Mouse (Mus musculus) forebrain, embryonic 16.5 days (tissue): ENCODE data around the gene Abhd14b. TPM values are rescaled to one million over a fixed set of nuclear protein-coding genes. Genes with fewer than 3 reads are reported as not detected.

Experiments
- ATAC-seq: fragments of 200-750 bp; cut with Nextera tagmentation; 2 replicates; pipeline ENCODE4 v1.8.0; 2017; ENCODE audit warnings: mild to moderate bottlenecking, moderate library complexity
- H3K27ac ChIP-seq: fragments of 300-500 bp; sonication (generic); 2 replicates; pipeline ENCODE4 v1.5.1; 2014; ENCODE audit warnings: low read length, control low read depth
- H3K27me3 ChIP-seq: fragments of 300-500 bp; sonication (generic); replicated peaks from 2 replicates; pipeline ENCODE4 v1.6.1; 2014; ENCODE audit warnings: low read length; ENCODE audit not compliant: control insufficient read depth, insufficient read depth
- H3K36me3 ChIP-seq: fragments of 300-500 bp; sonication (generic); 2 replicates; pipeline ENCODE4 v1.6.1; 2014; ENCODE audit not compliant: control insufficient read depth, insufficient read depth
- H3K4me1 ChIP-seq: fragments of 300-500 bp; sonication (generic); replicated peaks from 2 replicates; pipeline ENCODE4 v1.6.1; 2014; ENCODE audit warnings: low read length; ENCODE audit not compliant: control insufficient read depth, insufficient read depth
- H3K4me2 ChIP-seq: fragments of 300-500 bp; sonication (generic); 2 replicates; pipeline ENCODE4 v1.6.1; 2014; ENCODE audit warnings: mild to moderate bottlenecking, low read length, control low read depth
- H3K4me3 ChIP-seq: fragments of 300-500 bp; sonication (generic); replicated peaks from 2 replicates; pipeline ENCODE4 v1.5.1; 2014; ENCODE audit warnings: mild to moderate bottlenecking, low read length, control low read depth
- H3K9ac ChIP-seq: fragments of 300-500 bp; sonication (generic); replicated peaks from 2 replicates; pipeline ENCODE4 v1.6.1; 2014; ENCODE audit warnings: low read depth, low read length, control low read depth
- H3K9me3 ChIP-seq: fragments of 300-500 bp; sonication (generic); 2 replicates; pipeline ENCODE4 v1.6.1; 2016; ENCODE audit warnings: low read length; ENCODE audit not compliant: control insufficient read depth
- WGBS: fragments of 180-500 bp; shearing (Covaris S2); extraction: QIAGEN DNeasy Blood & Tissue Kit; methylation state at CpG from one replicate; pipeline ENCODE4 v1.1.7; 2014; 5-methylcytosine and 5-hydroxymethylcytosine counted together
- polyA plus RNA-seq: library from polyadenylated mRNA; unstranded; fragments of >200 nt; fragmentation: Nextera tagmentation; extraction: Ambion mirVana; gene quantifications from 2 replicates; pipeline ENCODE4 v1.2.1, GENCODE M21; 2015

Abhd14b gene
- polyA plus RNA-seq: 6.2 and 7.7 TPM in 2 replicates

DNA sequence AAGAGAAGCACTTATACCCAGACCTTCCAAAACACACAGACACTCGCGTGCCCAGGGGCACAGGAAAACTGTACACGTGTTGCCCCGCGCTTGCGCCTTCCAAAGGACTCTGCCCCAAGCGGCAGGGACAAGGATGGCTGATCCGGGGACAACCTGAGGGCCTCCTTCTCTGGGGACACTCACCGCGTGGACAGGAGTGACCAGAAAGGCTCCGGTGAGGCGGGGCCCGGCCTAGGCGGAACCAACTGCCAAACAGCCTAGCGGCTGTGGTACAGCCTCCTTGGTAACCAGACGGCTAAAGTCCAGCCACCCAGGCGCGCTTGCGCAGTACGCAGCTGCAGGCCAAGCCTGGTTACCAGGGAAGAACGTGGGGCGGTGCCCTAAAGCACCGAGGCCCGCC is at the start of gene Abhd14b, which contains the start of gene Abhd14a:
Abhd14b (plus strand) TSS at position 112 of the 400 bp plus-strand sequence.
Abhd14a (minus strand) TSS at position 331 of the 400 bp plus-strand sequence.
- peaks cover 29% of the 10 kb centered on the region for H3K4me1 ChIP-seq
- no peaks in the 10 kb centered on the region for H3K36me3 ChIP-seq
- H3K9ac ChIP-seq: peak within 1 kb of the TSS; percentile 76
- peak within 1 kb of the TSS; percentile 58 for H3K27ac ChIP-seq
- no peaks in the 10 kb centered on the region for H3K9me3 ChIP-seq
- under 1% methylated on average over 24 of the region's 24 CpGs for WGBS
- no peaks in the 10 kb centered on the region for H3K27me3 ChIP-seq
- ATAC-seq: peak; percentile 82
- H3K4me2 ChIP-seq: peak within 1 kb of the TSS; percentile 78
- H3K4me3 ChIP-seq: peak within 1 kb of the TSS; percentile 61

DNA sequence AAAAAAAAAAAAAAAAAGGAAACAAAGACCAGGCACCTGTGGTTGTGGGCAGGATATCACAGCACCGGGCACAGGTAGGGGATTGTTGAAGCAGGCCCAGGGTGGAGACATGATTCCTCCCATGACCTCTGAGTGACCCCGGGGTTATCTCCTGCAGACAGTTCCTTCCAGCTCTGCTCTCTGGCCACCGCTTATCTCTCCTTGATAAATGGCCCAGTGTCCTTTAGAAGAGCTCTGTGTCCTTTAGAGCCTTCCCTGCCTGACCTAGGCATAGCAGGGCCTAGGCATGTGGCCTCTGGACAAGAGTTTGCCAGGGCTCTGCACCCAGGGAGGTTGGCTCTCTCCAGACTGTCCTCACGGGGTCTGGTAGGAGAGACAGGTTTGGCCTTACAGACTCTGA is 49.5 kb upstream of the Abhd14b start:
- WGBS: 88% methylated on average over 4 of the region's 4 CpGs
- Histone ChIP-seq H3K4me1 (peaks cover 16% of the 10 kb centered on the region), H3K27me3 (no peaks in the 10 kb centered on the region), H3K9me3 (no peaks in the 10 kb centered on the region), H3K9ac (no peak overlapping the region), H3K36me3 (no peaks in the 10 kb centered on the region), H3K4me3 (no peak overlapping the region), H3K27ac (no peak overlapping the region), H3K4me2 (no peak overlapping the region)
- no peak for ATAC-seq

- Histone ChIP-seq H3K4me2 (no peak overlapping the region), H3K27ac (no peak overlapping the region), H3K4me3 (no peak overlapping the region), H3K27me3 (no peaks in the 10 kb centered on the region), H3K4me1 (peaks cover 10% of the 10 kb centered on the region; the same call in 1 of the 2 replicates), H3K9ac (no peak overlapping the region), H3K36me3 (no peaks in the 10 kb centered on the region), H3K9me3 (no peaks in the 10 kb centered on the region)
- no peak for ATAC-seq
- WGBS: 82% methylated on average over 9 of the region's 9 CpGs
Observed at GRCm38 (mm10) chr9:106398667-106399311, 48.5 kb upstream of the Abhd14b start.

DNA sequence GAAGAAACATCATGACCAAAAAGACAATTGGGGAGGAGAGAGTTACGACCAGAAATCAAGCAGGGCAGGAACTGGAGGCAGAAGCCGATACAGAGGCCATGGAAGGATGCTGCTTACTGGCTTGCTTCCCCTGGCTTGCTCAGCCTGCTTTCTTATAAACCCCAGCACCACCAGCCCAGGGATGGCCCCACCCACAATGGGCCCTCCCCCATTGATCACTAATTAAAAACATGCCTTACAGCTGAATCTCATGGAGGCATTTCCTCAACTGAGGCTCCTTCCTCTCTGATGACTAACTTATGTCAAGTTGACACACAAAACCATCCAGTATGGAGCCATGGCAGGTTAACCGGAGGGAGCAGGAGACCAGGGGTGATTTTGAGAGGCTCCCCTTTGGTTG is 47.5 kb upstream of the Abhd14b start:
- Histone ChIP-seq H3K36me3 (no peaks in the 10 kb centered on the region), H3K27me3 (no peaks in the 10 kb centered on the region), H3K4me1 (peaks cover 7% of the 10 kb centered on the region; the same call in 1 of the 2 replicates), H3K9ac (no peak overlapping the region), H3K9me3 (no peaks in the 10 kb centered on the region), H3K4me3 (no peak overlapping the region), H3K27ac (no peak overlapping the region), H3K4me2 (no peak overlapping the region)
- WGBS: 85% methylated on average over 3 of the region's 3 CpGs
- no peak for ATAC-seq

DNA sequence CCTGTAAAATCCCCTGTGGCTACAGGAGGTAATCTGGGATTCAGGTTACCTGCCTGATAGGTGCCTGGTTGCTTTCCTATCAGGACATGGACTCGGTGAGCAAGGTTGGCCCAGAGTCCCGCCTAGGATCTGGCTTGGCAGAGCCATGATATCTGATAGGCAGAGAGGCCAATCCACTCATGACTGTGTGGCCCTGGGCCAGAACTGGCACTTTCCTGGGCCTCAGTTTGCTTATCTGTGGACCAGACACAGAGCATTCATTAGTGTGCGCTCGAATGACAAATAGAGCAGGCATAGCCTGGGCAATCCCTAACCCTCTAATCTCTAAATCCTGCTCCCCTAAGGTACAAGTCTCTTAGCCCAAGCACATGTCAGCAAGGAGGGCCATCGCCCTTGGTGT is 45.1 kb upstream of the Abhd14b start:
- no peak overlapping the region for H3K9ac ChIP-seq
- H3K4me3 ChIP-seq: no peak overlapping the region
- ATAC-seq: no peak
- no peaks in the 10 kb centered on the region for H3K9me3 ChIP-seq
- H3K27me3 ChIP-seq: no peaks in the 10 kb centered on the region
- no peaks in the 10 kb centered on the region for H3K36me3 ChIP-seq
- H3K27ac ChIP-seq: no peak overlapping the region
- WGBS: 79% methylated on average over 5 of the region's 5 CpGs
- 0 out of 2 replicates have a peak, but pooled peaks cover 5% of the 10 kb centered on the region for H3K4me1 ChIP-seq
- H3K4me2 ChIP-seq: no peak overlapping the region

GRCm38 (mm10) chr9:106402607-106403375 is 44.5 kb upstream of the Abhd14b start:
- WGBS: 84% methylated on average over 16 of the region's 16 CpGs
- H3K4me2 ChIP-seq: no peak overlapping the region
- no peak overlapping the region for H3K27ac ChIP-seq
- no peak overlapping the region for H3K4me3 ChIP-seq
- no peaks in the 10 kb centered on the region for H3K27me3 ChIP-seq
- H3K36me3 ChIP-seq: no peaks in the 10 kb centered on the region
- no peaks in the 10 kb centered on the region for H3K9me3 ChIP-seq
- 0 out of 2 replicates have a peak, but pooled peaks cover 5% of the 10 kb centered on the region for H3K4me1 ChIP-seq
- no peak overlapping the region for H3K9ac ChIP-seq
- ATAC-seq: no peak

GRCm38 (mm10) chr9:106405275-106405674 is 42.0 kb upstream of the Abhd14b start:
- no peaks in the 10 kb centered on the region for H3K36me3 ChIP-seq
- H3K4me1 ChIP-seq: 0 out of 2 replicates have a peak, but pooled peaks cover 8% of the 10 kb centered on the region
- H3K4me3 ChIP-seq: no peak overlapping the region
- H3K9ac ChIP-seq: no peak overlapping the region
- ATAC-seq: no peak
- 41% methylated on average over 6 of the region's 6 CpGs for WGBS
- H3K27ac ChIP-seq: no peak overlapping the region
- H3K4me2 ChIP-seq: no peak overlapping the region
- no peaks in the 10 kb centered on the region for H3K9me3 ChIP-seq
- no peaks in the 10 kb centered on the region for H3K27me3 ChIP-seq

DNA sequence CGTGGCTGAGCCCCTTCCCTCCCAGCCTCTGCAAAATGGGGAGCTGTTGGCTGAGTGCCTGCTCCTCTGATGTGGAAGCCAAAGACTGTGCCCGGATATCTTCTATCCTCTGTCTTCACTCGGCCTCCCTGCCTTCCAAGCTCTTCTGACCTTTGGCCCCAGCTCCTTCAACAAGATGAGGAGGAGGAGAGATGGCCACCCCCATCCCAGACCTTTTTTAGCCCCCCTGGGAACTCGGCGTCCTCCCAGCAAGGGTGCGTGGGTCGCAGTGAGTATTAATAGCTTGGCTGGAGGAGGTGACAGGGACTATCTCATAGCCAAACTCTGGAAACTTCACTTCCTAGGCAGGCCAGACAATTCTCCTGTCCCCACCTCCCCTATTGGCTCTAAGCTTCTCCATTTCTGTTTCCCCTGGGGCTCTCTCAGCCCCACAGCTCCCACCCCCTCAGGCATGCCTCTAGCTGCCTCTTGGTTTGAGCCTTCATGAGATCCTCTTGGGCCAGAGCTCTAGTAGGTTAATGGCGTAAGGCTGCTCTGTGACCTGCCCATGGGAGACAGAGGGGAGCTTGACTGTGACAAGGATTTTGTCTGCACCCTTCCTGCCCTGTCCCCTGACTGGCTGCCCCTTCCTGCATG is 40.7 kb upstream of the Abhd14b start:
- WGBS: 53% methylated on average over 8 of the region's 8 CpGs
- Histone ChIP-seq H3K4me1 (0 out of 2 replicates have a peak, but pooled peaks cover 8% of the 10 kb centered on the region), H3K27me3 (no peaks in the 10 kb centered on the region), H3K9me3 (no peaks in the 10 kb centered on the region), H3K36me3 (no peaks in the 10 kb centered on the region), H3K27ac (no peak overlapping the region), H3K9ac (no peak overlapping the region), H3K4me2 (no peak overlapping the region), H3K4me3 (no peak overlapping the region)
- no peak for ATAC-seq

GRCm38 (mm10) chr9:106409096-106409495 is 38.2 kb upstream of the Abhd14b start:
- Histone ChIP-seq H3K4me1 (0 out of 2 replicates have a peak, but pooled peaks cover 6% of the 10 kb centered on the region), H3K9ac (no peak overlapping the region), H3K4me3 (no peak overlapping the region), H3K36me3 (no peaks in the 10 kb centered on the region), H3K4me2 (no peak overlapping the region), H3K27me3 (no peaks in the 10 kb centered on the region), H3K27ac (no peak overlapping the region), H3K9me3 (no peaks in the 10 kb centered on the region)
- 99% methylated on average over 4 of the region's 4 CpGs for WGBS
- no peak for ATAC-seq
